Mouse (Mus musculus) stomach, postnatal 0 days (tissue): ENCODE measurements at regions not wholly inside any gene's neighbourhood (a gene's known extent, or its start where the extent isn't known, plus 50 kb on each side); places are given as distances from the start of the nearest gene placed in this dataset.
A peak's percentile ranks its signal among the peaks of the same experiment; 100 is the strongest.

ENCODE experiments used
- ATAC-seq: fragments of 200-750 bp; cut with Nextera tagmentation; 2 replicates; pipeline ENCODE4 v1.8.0; 2017; ENCODE audit not compliant: low FRiP score, low TSS enrichment
- DNase-seq: peaks from one replicate; pipeline ENCODE4 v3.0.0-alpha.2; 2016; ENCODE audit warnings: low spot score
- H3K27ac ChIP-seq: fragments of 300-500 bp; sonication (generic); replicated peaks from 2 replicates; pipeline ENCODE4 v1.5.1; 2014; ENCODE audit warnings: mild to moderate bottlenecking, control low read depth
- H3K27me3 ChIP-seq: fragments of 300-500 bp; sonication (generic); 2 replicates; pipeline ENCODE4 v1.6.1; 2014; ENCODE audit warnings: low read length; ENCODE audit not compliant: control insufficient read depth, insufficient read depth
- H3K36me3 ChIP-seq: fragments of 300-500 bp; sonication (generic); 2 replicates; pipeline ENCODE4 v1.6.1; 2014; ENCODE audit warnings: low read length, mixed read lengths; ENCODE audit not compliant: control insufficient read depth, insufficient read depth
- H3K4me1 ChIP-seq: fragments of 300-500 bp; sonication (generic); replicated peaks from 2 replicates; pipeline ENCODE4 v1.6.1; 2014; ENCODE audit warnings: antibody characterized with exemption; ENCODE audit not compliant: control insufficient read depth, insufficient read depth
- H3K4me2 ChIP-seq: fragments of 300-500 bp; sonication (generic); replicated peaks from 2 replicates; pipeline ENCODE4 v1.6.1; 2014; ENCODE audit warnings: low read depth, mild to moderate bottlenecking, control low read depth, moderate library complexity
- H3K4me3 ChIP-seq: fragments of 300-500 bp; sonication (generic); 2 replicates; pipeline ENCODE4 v1.5.1; 2014; ENCODE audit warnings: low read depth, low read length, control low read depth
- H3K9ac ChIP-seq: fragments of 300-500 bp; sonication (generic); 2 replicates; pipeline ENCODE4 v1.6.1; 2014; ENCODE audit warnings: mild to moderate bottlenecking, low read length, control low read depth, mixed read lengths
- H3K9me3 ChIP-seq: fragments of 300-500 bp; sonication (generic); 2 replicates; pipeline ENCODE4 v1.6.1; 2016; ENCODE audit warnings: low read length; ENCODE audit not compliant: control insufficient read depth
- CTCF ChIP-seq: IDR thresholded peaks from 2 replicates; pipeline ENCODE4 v1.5.1; 2016; ENCODE audit warnings: antibody characterized with exemption, low read depth, mild to moderate bottlenecking, moderate library complexity
- EP300 ChIP-seq: optimal IDR thresholded peaks from 2 replicates; pipeline ENCODE3; 2016; ENCODE audit warnings: antibody characterized with exemption
- WGBS: fragments of 180-500 bp; shearing (Covaris S2); extraction: QIAGEN DNeasy Blood & Tissue Kit; methylation state at CpG from one replicate; pipeline ENCODE4 v1.1.7; 2014; 5-methylcytosine and 5-hydroxymethylcytosine counted together

DNA sequence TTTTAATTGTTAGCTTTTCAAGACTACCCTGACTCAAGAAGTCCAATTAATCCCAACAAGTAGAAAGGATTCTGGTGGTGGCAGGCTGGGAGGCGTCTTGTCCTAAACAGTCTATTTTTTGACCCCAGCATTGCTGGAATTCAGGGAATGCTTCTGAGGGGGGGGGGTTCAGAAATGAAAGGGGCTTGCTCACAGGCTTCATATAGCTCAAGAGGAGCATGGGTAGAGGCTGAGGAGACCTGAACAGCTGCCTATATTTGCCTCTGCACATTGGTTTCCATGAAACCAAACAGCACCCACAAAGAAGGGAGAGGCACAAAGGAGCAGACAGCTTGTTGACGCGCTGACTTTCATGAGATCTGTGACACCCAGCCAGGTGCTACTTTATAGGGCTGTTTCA lies 247.3 kb downstream of the Fgf9 start:
- ATAC-seq (no peak), DNase-seq (no peak)
- Histone ChIP-seq H3K36me3 (no peaks in the 10 kb centered on the region), H3K4me1 (no peaks in the 10 kb centered on the region), H3K27me3 (no peaks in the 10 kb centered on the region), H3K4me2 (no peak overlapping the region), H3K9ac (no peak overlapping the region), H3K27ac (no peak overlapping the region), H3K9me3 (no peaks in the 10 kb centered on the region), H3K4me3 (no peak overlapping the region)
- TF ChIP-seq CTCF (no peak), EP300 (no peak)
- 79% methylated on average over 3 of the region's 3 CpGs for WGBS

DNA sequence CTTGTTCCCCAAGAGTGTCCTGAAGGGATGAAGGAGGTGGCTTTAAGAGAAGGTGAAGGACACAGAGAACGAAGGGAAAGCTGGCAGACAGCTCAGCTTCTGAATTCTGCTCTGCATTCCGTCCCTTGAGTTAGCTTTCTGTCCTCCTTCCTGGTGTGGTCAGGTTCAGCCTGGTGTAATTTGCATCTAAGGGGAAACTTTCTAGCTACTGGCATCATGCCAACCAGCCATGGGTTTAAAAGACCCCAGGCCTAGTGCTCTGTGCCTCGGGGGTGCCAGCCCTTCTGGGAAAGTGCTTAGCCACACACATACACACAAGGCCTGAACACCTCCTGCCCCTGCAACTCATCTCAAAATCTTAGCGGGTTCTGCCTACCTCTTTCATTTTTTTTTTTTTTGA lies 246.9 kb downstream of the Fgf9 start:
- WGBS, result 62% methylated on average over 4 of the region's 4 CpGs
- H3K36me3 ChIP-seq, result no peaks in the 10 kb centered on the region
- DNase-seq, result no peak
- ATAC-seq, result no peak
- H3K9me3 ChIP-seq, result no peaks in the 10 kb centered on the region
- H3K4me2 ChIP-seq, result no peak overlapping the region
- TF ChIP-seq EP300 (no peak), CTCF (no peak)
- no peaks in the 10 kb centered on the region for H3K4me1 ChIP-seq
- no peak overlapping the region for H3K9ac ChIP-seq
- no peaks in the 10 kb centered on the region for H3K27me3 ChIP-seq
- no peak overlapping the region for H3K4me3 ChIP-seq
- H3K27ac ChIP-seq, result no peak overlapping the region

DNA sequence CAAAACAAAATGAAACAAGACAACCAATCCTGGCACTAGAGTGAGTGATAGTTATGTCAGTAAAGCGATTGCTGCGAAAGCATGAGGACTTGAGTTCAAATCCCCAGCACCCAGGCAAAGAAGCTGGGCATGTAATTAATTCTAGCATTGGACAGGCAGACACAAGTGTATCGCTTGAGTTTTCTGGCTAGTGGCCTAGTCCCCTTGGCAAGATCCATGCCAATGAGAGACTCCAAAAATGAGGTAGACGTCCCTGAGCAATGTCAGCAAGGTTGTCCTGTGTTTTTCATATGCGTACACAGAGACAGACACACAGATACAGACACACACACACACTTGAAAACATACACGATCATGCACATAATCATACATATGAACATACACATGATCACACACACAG lies 237.3 kb downstream of the Fgf9 start:
- Histone ChIP-seq H3K4me1 (no peaks in the 10 kb centered on the region), H3K9me3 (no peaks in the 10 kb centered on the region), H3K36me3 (no peaks in the 10 kb centered on the region), H3K9ac (no peak overlapping the region), H3K27ac (no peak overlapping the region), H3K27me3 (no peaks in the 10 kb centered on the region), H3K4me2 (no peak overlapping the region), H3K4me3 (no peak overlapping the region)
- no peak for ATAC-seq
- 86% methylated on average over 6 of the region's 6 CpGs for WGBS
- DNase-seq, result no peak
- TF ChIP-seq CTCF (no peak), EP300 (no peak)

DNA sequence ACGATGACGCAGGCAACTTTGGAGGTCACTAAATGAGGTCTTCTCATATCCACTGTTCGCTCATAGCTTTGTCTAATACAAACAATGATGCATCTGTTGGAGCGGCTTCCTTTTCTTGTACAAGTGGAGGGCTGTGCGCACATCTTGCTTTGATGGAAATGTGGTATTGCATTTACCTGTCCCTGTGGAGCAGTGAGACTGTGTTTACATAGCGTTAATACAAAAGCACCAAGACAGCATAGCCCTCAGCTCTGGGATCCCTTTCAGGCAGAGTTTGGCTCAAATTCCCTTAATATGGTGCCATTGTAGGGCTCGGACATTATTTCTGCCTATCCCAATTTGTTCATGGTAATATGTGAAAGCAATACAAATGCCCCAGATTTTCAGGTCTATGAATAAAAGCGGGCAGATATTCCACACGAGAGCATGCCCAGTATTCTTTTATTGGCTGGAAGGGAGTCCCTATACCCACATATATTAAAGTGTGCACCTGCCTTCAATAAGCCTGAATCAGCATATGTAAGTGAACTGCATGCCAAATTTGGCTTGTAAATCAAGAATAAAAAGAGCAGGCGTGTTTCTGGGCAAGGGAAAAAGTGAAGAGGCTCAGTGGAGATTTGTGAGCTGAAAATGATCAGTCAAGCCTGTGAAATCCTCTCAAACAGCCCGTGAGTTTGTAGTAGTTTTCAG lies 236.6 kb downstream of the Fgf9 start:
- Histone ChIP-seq H3K4me1 (no peaks in the 10 kb centered on the region), H3K27ac (no peak overlapping the region), H3K4me3 (no peak overlapping the region), H3K27me3 (no peaks in the 10 kb centered on the region), H3K9me3 (no peaks in the 10 kb centered on the region), H3K4me2 (no peak overlapping the region), H3K9ac (no peak overlapping the region), H3K36me3 (no peaks in the 10 kb centered on the region)
- DNase-seq (no peak), ATAC-seq (no peak)
- no peak for TF ChIP-seq CTCF
- WGBS, result 78% methylated on average over 11 of the region's 11 CpGs

DNA sequence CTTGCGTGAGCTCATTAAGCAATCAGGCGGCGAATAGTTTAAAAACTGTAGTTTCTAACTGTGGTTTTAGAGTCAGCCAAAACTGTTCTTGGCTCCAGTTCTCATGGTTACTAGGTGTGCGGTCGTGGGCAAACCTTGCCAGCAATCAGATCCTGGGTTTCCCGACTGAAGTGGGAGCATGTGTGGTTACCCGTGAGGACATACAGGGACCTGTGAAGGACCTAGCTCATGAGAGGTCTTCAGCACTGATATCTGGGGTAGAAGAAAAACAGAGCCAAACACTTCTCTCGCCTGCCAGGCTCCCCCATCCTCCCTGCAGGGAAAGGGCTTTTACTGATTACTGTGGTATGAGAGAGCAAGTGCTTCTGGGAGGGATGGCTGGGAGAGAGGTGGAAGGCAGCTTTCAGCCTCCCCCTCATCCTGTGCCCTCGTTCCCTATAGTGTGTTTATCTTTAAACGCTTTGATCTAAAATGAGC lies 230.1 kb downstream of the Fgf9 start:
- peak; percentile 18 for DNase-seq
- WGBS, result 44% methylated on average over 10 of the region's 10 CpGs
- no peak overlapping the region for H3K27ac ChIP-seq
- no peaks in the 10 kb centered on the region for H3K9me3 ChIP-seq
- peak; percentile 51; the same call in 1 of the 2 replicates for ATAC-seq
- no peaks in the 10 kb centered on the region for H3K36me3 ChIP-seq
- no peak for TF ChIP-seq EP300
- TF ChIP-seq CTCF, result no peak
- H3K27me3 ChIP-seq, result no peaks in the 10 kb centered on the region
- no peak overlapping the region for H3K4me3 ChIP-seq
- H3K4me1 ChIP-seq, result no peaks in the 10 kb centered on the region
- H3K9ac ChIP-seq, result no peak overlapping the region
- H3K4me2 ChIP-seq, result no peak overlapping the region

DNA sequence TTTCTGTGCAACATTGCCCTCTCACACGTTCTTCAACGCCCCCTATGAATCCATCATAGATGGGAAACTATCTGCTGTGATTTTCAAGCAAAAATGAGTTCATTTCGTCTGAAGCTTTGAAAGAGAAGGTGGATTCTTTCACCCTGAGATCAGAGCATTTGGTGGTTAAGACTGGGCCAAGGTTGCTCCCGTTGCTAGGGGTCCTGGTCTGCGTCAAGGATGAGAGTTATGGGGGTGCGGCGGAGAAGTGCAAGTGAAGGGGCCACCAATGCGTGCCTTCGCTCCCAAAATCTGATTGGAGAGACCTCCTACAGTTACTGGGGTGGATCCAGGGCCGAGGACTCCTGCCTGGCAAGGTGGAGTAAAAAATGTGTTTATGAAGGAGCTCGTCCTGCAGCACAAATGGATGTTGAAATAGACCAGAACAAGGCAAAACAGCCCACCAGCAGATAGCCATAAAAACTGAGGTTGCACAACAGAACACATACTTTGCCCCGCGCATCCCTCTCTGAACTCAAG lies 215.7 kb downstream of the Fgf9 start:
- WGBS, result 64% methylated on average over 13 of the region's 13 CpGs
- Histone ChIP-seq H3K27me3 (no peaks in the 10 kb centered on the region), H3K4me2 (no peak overlapping the region), H3K4me1 (no peaks in the 10 kb centered on the region), H3K9me3 (no peaks in the 10 kb centered on the region), H3K36me3 (no peaks in the 10 kb centered on the region), H3K9ac (no peak overlapping the region), H3K27ac (no peak overlapping the region), H3K4me3 (no peak overlapping the region)
- TF ChIP-seq CTCF (no peak), EP300 (no peak)
- DNase-seq (no peak), ATAC-seq (no peak)
